Mouse (Mus musculus) kidney, embryonic 14.5 days (tissue): ENCODE results near the gene Tmem115. TPM values are rescaled to one million over a fixed set of nuclear protein-coding genes. Genes with fewer than 3 reads are reported as not detected.
A peak's percentile ranks its signal among the peaks of the same experiment; 100 is the strongest.

Source experiments
- ATAC-seq: fragments of 200-750 bp; cut with Nextera tagmentation; 2 replicates; pipeline ENCODE4 v1.8.0; 2017; ENCODE audit warnings: moderate number of reproducible peaks, mild to moderate bottlenecking, moderate TSS enrichment, moderate library complexity; ENCODE audit not compliant: low FRiP score, low TSS enrichment
- H3K27ac ChIP-seq: fragments of 300-500 bp; sonication (generic); 2 replicates; pipeline ENCODE4 v1.5.1; 2014; ENCODE audit warnings: low read depth, mild to moderate bottlenecking, low read length, moderate library complexity, mixed read lengths
- H3K27me3 ChIP-seq: fragments of 300-500 bp; sonication (generic); 2 replicates; pipeline ENCODE4 v1.6.1; 2014; ENCODE audit warnings: mild to moderate bottlenecking, low read length; ENCODE audit not compliant: control insufficient read depth, insufficient read depth
- H3K36me3 ChIP-seq: fragments of 300-500 bp; sonication (generic); 2 replicates; pipeline ENCODE4 v1.6.1; 2014; ENCODE audit warnings: low read length, mixed read lengths; ENCODE audit not compliant: control insufficient read depth, insufficient read depth
- H3K4me1 ChIP-seq: fragments of 300-500 bp; sonication (generic); 2 replicates; pipeline ENCODE4 v1.6.1; 2014; ENCODE audit warnings: low read length, mixed read lengths; ENCODE audit not compliant: control insufficient read depth, insufficient read depth
- H3K4me2 ChIP-seq: fragments of 300-500 bp; sonication (generic); replicated peaks from 2 replicates; pipeline ENCODE4 v1.6.1; 2014; ENCODE audit warnings: low read depth, mild to moderate bottlenecking, low read length
- H3K4me3 ChIP-seq: fragments of 300-500 bp; sonication (generic); 2 replicates; pipeline ENCODE4 v1.5.1; 2014; ENCODE audit warnings: mild to moderate bottlenecking, low read length
- H3K9ac ChIP-seq: fragments of 300-500 bp; sonication (generic); 2 replicates; pipeline ENCODE4 v1.6.1; 2014; ENCODE audit warnings: low read depth, mild to moderate bottlenecking, low read length, moderate library complexity
- H3K9me3 ChIP-seq: fragments of 300-500 bp; sonication (generic); 2 replicates; pipeline ENCODE4 v1.6.1; 2016; ENCODE audit warnings: low read length; ENCODE audit not compliant: control insufficient read depth
- WGBS: fragments of 180-500 bp; shearing (Covaris S2); extraction: QIAGEN DNeasy Blood & Tissue Kit; methylation state at CpG from one replicate; pipeline ENCODE4 v1.1.7; 2014; 5-methylcytosine and 5-hydroxymethylcytosine counted together
- polyA plus RNA-seq: library from polyadenylated mRNA; unstranded; fragments of >200 nt; fragmentation: Nextera tagmentation; extraction: Ambion mirVana; gene quantifications from 2 replicates; pipeline ENCODE4 v1.2.1, GENCODE M21; 2014

Tmem115 gene
- polyA plus RNA-seq, 1 experiment from 2014 or later = 49.9 TPM

DNA sequence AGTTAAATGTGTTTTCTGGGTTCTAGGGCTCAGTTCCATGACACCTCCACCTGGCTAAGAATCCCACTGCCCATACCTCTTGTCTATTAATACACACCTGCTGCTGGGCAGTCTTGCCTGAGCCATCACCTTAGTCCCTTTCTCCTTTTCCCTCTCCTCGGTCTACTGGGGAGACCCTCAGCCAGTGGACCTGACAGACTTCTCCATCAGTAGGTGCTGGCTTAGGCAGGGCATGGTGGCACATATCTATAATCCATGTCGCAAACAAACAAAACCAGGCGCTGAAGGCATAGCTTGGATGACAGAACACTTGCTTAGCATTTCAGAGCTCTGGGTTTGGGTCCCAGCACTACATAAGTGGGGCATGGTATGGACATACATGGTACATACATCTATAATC, 5.0 kb downstream of the Tmem115 start:
- no peaks in the 10 kb centered on the region for H3K27me3 ChIP-seq
- peaks cover 33% of the 10 kb centered on the region for H3K36me3 ChIP-seq
- no peak for ATAC-seq
- WGBS = 94% methylated on average over 3 of the region's 3 CpGs
- H3K4me1 ChIP-seq = peaks cover 30% of the 10 kb centered on the region
- no peak overlapping the region for H3K4me2 ChIP-seq
- no peak overlapping the region for H3K4me3 ChIP-seq
- H3K9me3 ChIP-seq = no peaks in the 10 kb centered on the region
- H3K27ac ChIP-seq = no peak overlapping the region
- H3K9ac ChIP-seq = no peak overlapping the region

DNA sequence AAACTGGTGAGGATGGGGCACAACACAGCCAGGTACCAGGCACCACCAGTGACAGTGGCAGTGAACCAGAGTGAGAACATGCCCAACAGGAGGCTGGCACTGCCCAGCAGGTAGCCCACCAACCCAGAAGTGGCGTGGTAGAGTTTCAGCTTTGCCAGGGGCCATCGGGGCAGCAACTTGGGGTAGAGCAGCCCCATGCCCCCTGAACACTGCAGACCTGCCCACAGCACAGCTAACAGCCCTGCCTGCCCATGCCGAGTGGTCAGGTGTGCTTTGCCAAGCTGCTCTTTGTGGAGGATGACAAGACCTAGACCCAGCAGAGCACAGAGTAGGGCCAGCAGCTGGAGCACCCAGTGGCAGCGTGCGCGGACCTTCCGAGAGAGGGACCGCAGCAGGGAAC, 6.2 kb downstream of the Tmem115 start:
- Histone ChIP-seq H3K4me3 (no peak overlapping the region), H3K4me1 (peaks cover 30% of the 10 kb centered on the region), H3K36me3 (peaks cover 43% of the 10 kb centered on the region), H3K4me2 (no peak overlapping the region), H3K9me3 (no peaks in the 10 kb centered on the region), H3K27ac (no peak overlapping the region), H3K9ac (no peak overlapping the region), H3K27me3 (no peaks in the 10 kb centered on the region)
- no peak for ATAC-seq
- WGBS = 94% methylated on average over 8 of the region's 8 CpGs

DNA sequence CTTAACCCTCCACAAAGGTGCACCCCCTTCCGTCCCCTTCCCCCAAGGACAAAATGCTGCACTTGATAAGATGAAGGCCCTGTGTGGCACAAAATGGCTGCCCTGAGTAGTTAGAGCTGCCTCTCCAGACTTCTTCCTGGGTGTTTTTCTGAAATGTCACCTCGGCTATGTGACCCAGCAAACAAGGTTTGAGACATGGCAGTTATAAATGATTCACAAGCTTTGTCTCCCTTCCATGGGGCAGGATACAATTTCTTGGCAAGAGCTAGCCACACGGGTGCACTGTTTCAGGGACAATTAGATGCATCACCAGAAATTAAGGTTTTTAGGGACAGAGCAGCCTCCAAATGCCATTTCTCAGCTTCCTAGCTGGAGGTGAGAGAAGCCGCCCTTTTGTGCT, 6.7 kb downstream of the Tmem115 start:
- H3K36me3 ChIP-seq = peaks cover 48% of the 10 kb centered on the region
- H3K4me2 ChIP-seq = peak overlapping the region; percentile 77; the same call in 1 of the 2 replicates
- H3K9me3 ChIP-seq = no peaks in the 10 kb centered on the region
- peaks cover 28% of the 10 kb centered on the region for H3K4me1 ChIP-seq
- no peak overlapping the region for H3K27ac ChIP-seq
- H3K9ac ChIP-seq = no peak overlapping the region
- no peaks in the 10 kb centered on the region for H3K27me3 ChIP-seq
- 58% methylated on average over 4 of the region's 4 CpGs for WGBS
- no peak overlapping the region; the same call in 1 of the 2 replicates for H3K4me3 ChIP-seq
- no peak for ATAC-seq

DNA sequence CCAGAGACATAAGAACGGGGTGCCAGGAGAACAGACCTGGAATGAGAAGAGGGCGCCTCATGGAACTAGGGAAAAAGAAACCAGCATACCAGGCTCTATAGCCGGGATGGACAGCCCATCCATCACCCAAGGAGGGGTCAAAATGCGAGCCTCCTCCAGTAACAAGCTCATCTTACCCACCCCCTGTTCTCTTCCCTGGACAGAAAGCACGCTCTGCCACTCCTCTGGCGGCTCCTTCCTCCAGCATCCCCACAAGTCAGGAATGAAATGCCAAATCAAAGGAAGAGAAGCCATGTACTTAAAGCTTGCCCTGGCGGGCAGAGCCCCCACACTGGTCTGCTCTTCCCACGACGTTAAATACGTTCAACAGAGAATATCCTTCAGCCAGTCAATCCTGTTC, 7.3 kb downstream of the Tmem115 start:
- 0 out of 2 replicates have a peak overlapping the region, but pooled peaks have one; percentile 0 for H3K9ac ChIP-seq
- H3K4me3 ChIP-seq = peak overlapping the region; percentile 45
- H3K27ac ChIP-seq = no peak overlapping the region
- no peaks in the 10 kb centered on the region for H3K27me3 ChIP-seq
- peak overlapping the region; percentile 77 for H3K4me2 ChIP-seq
- 22% methylated on average over 10 of the region's 10 CpGs for WGBS
- 0 out of 2 replicates have a peak, but pooled peaks have one; percentile 0 for ATAC-seq
- peaks cover 22% of the 10 kb centered on the region for H3K4me1 ChIP-seq
- no peaks in the 10 kb centered on the region for H3K9me3 ChIP-seq
- peaks cover 48% of the 10 kb centered on the region for H3K36me3 ChIP-seq

DNA sequence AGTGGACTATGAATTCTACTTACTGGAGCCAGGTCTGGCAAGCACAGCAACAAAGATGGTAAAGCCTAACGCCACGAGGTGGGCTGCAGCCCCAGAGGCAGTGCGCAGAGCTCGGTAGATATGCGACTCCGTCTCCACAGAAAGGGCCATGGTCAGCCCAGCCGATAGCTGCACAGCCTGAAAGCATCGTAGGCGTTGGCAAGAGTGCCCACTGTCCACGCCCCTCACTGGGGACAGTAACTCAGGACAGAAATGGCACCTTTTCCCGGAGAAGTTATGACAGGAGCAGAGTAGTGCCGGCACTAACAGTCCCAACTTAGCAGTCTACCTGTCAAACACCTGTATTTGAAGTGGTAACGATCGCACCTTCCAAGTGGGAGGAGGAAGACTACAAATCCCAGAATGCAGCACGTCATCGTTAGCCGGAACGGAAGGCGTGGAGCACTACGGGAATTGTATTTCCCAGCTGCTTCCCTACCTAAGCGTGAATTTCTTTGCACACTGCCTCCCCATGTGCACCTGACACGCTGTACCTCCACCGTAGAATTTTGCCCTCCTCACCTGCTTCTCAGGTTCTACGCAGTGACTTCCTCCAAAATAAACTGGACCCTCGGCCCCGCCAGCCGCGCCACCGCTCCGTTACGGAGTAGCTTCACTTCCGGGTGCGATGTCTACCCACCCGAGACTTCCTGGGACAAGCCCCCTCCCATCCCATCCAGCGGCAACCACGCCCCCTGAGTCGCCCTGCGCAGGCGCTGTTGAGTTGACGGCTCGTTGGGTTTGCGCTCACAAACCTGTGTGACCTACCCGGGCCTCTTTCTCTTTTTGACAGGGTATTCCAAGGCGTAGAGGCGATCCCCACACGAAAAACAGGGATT, 8.0 kb downstream of the Tmem115 start, which contains the start of the genes Cyb561d2 and Nprl2:
Gene Cyb561d2 (minus strand): TSS at position 720 of the 878 bp plus-strand sequence.
Gene Nprl2 (plus strand): TSS at position 753 of the 878 bp plus-strand sequence.
- H3K27me3 ChIP-seq = no peaks in the 10 kb centered on the region
- WGBS = 1% methylated on average over 46 of the region's 46 CpGs
- H3K36me3 ChIP-seq = peaks cover 46% of the 10 kb centered on the region

DNA sequence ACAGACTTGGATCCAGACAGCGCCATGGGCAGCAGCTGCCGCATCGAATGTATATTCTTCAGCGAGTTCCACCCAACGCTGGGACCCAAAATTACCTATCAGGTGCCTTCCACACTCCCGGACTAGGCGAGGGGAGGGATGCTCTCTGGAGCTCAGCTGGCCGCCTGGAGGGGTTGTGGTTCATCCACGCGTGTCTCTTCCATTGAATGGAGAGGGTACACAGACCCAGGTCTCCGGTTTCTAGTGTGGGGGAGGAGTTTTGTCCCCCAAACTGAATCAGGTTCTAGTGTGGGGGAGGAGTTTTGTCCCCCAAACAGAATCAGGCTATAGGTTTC, 8.6 kb downstream of the Tmem115 start:
- Histone ChIP-seq H3K4me1 (peaks cover 16% of the 10 kb centered on the region), H3K27ac (0 out of 2 replicates have a peak overlapping the region, but pooled peaks have one; percentile 44), H3K27me3 (no peaks in the 10 kb centered on the region), H3K4me3 (peak overlapping the region; percentile 45), H3K9me3 (no peaks in the 10 kb centered on the region), H3K9ac (peak overlapping the region; percentile 65), H3K4me2 (peak overlapping the region; percentile 77), H3K36me3 (peaks cover 40% of the 10 kb centered on the region)
- WGBS = under 1% methylated on average over 11 of the region's 11 CpGs
- peak; percentile 24 for ATAC-seq

More for the DNA sequence above, 8.0 kb downstream of the Tmem115 start, which contains the start of the genes Cyb561d2 and Nprl2:
- Histone ChIP-seq H3K4me1 (peaks cover 18% of the 10 kb centered on the region), H3K9ac (peak within 1 kb of the TSS; percentile 65), H3K27ac (0 out of 2 replicates have a peak within 1 kb of the TSS, but pooled peaks have one; percentile 44), H3K9me3 (no peaks in the 10 kb centered on the region), H3K4me3 (peak within 1 kb of the TSS; percentile 45), H3K4me2 (peak within 1 kb of the TSS; percentile 77)
- ATAC-seq = peak; percentile 85

DNA sequence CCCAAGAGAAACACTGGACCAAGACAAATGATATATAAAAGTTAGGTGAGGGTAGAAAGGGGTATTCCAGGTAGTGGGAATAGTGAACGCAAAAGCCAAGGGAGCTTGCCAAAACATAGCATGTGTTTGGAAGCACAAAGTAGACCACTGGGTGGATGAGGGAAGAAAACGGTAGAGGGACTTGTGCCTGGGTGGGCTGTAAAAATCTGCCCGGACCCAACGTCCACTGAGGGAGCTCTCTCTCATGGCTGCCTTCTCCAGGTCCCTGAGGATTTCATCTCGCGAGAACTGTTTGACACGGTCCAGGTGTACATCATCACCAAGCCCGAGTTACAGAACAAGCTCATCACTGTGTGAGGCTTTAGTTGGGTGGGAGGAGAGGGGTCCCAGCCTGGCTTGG, 9.0 kb downstream of the Tmem115 start:
- no peaks in the 10 kb centered on the region for H3K9me3 ChIP-seq
- peak overlapping the region; percentile 45 for H3K4me3 ChIP-seq
- 35% methylated on average over 8 of the region's 8 CpGs for WGBS
- H3K4me2 ChIP-seq = peak overlapping the region; percentile 77
- peak overlapping the region; percentile 65 for H3K9ac ChIP-seq
- peaks cover 38% of the 10 kb centered on the region for H3K36me3 ChIP-seq
- no peaks in the 10 kb centered on the region for H3K27me3 ChIP-seq
- peaks cover 19% of the 10 kb centered on the region; the same call in 1 of the 2 replicates for H3K4me1 ChIP-seq
- no peak for ATAC-seq
- no peak overlapping the region for H3K27ac ChIP-seq

DNA sequence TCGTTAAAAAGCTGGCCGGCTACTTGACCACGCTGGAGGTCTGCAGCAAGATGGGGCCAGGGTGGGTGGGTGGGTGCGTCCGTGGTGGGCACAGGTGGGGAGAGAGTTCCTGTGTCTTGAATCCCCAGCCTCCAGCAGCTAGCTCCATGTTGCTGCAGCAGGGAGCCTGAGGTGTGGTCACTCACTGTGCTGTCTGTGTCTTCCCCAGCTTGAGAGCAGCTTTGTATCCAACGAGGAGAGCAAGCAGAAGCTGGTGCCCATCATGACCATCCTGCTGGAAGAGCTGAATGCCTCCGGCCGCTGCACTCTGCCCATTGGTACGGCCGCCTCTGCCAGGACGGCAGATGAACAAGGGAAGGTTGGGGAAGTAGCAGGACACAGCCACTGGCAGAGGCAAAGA, 9.6 kb downstream of the Tmem115 start:
- Histone ChIP-seq H3K27ac (no peak overlapping the region), H3K9me3 (no peaks in the 10 kb centered on the region), H3K4me1 (peaks cover 19% of the 10 kb centered on the region; the same call in 1 of the 2 replicates), H3K27me3 (no peaks in the 10 kb centered on the region), H3K36me3 (peaks cover 32% of the 10 kb centered on the region), H3K4me2 (peak overlapping the region; percentile 77), H3K4me3 (no peak overlapping the region), H3K9ac (peak overlapping the region; percentile 65; the same call in 1 of the 2 replicates)
- no peak for ATAC-seq
- 87% methylated on average over 11 of the region's 11 CpGs for WGBS

DNA sequence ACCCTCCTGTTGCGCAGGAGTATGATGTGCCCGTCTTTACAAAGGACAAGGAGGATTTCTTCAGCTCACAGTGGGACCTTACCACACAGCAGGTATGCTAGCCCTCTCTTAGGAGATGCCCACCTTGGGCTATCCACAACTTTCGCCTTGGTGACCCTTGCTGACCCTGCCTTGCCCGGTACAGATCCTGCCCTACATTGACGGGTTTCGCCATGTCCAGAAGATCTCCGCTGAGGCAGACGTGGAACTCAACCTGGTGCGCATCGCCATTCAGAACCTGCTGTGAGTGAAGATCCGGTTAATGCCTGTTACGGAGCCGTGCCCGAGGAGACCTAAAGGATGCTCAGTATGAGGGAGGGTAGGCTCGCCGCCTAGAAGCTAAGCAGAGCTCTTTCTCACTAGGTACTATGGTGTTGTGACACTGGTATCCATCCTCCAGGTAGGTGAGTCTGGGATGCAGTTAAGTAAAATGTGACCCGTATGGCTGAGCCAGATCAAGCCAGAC, 10.5 kb downstream of the Tmem115 start:
- peaks cover 23% of the 10 kb centered on the region for H3K36me3 ChIP-seq
- H3K9me3 ChIP-seq = no peaks in the 10 kb centered on the region
- H3K27ac ChIP-seq = no peak overlapping the region
- H3K4me3 ChIP-seq = no peak overlapping the region
- no peak overlapping the region for H3K9ac ChIP-seq
- H3K27me3 ChIP-seq = no peaks in the 10 kb centered on the region
- peaks cover 19% of the 10 kb centered on the region; the same call in 1 of the 2 replicates for H3K4me1 ChIP-seq
- WGBS = 95% methylated on average over 17 of the region's 17 CpGs
- ATAC-seq = no peak
- H3K4me2 ChIP-seq = no peak overlapping the region
